10 mouse cellular contexts compared by ENCODE assay signal in genomic region chr2:33318491-33318964, GRCm38 (mm10). TPM values are rescaled to one million over a fixed set of nuclear protein-coding genes. Genes with fewer than 3 reads are reported as not detected.
DNase-seq lines count a peak whose midpoint lies in the region; ATAC-seq and TF ChIP-seq lines count a peak whose summit lies in the region.
"Had no signal": no experiment of that assay in that cellular context is flagged by ENCODE, and none has a peak within 500 bp of the region (broad histone marks: within the 10 kb centered on the region; RNA-seq: fewer than 3 reads in every experiment).

No protein-coding gene starts in this region.

- H3K4me2 ChIP-seq in midbrain, postnatal 0 days (ENCODE audit: low read depth, low read length, poor library complexity, severe bottlenecking) = no peak overlapping the region
- H3K4me2 ChIP-seq in midbrain, embryonic 15.5 days = no peak overlapping the region
- no peak overlapping the region for H3K4me2 ChIP-seq in liver, embryonic 12.5 days
- H3K4me2 ChIP-seq: intestine, embryonic 15.5 days had no signal

- peaks cover 2% of the 10 kb centered on the region; the same call in 1 of the 2 replicates for H3K4me1 ChIP-seq in midbrain, postnatal 0 days (ENCODE audit: insufficient read depth, low read length)
- H3K4me1 ChIP-seq in midbrain, embryonic 15.5 days = peaks cover 11% of the 10 kb centered on the region
- peaks cover 7% of the 10 kb centered on the region; the same call in 1 of the 2 replicates for H3K4me1 ChIP-seq in liver, embryonic 12.5 days

- H3K27ac ChIP-seq in midbrain, postnatal 0 days (ENCODE audit: low read depth, low read length) = no peak overlapping the region
- no peak overlapping the region for H3K27ac ChIP-seq in midbrain, embryonic 15.5 days
- no peak overlapping the region for H3K27ac ChIP-seq in liver, embryonic 12.5 days
- H3K27ac ChIP-seq: intestine, embryonic 15.5 days had no signal

- 77% methylated on average over 8 of the region's 8 CpGs for WGBS in midbrain, postnatal 0 days
- 73% methylated on average over 8 of the region's 8 CpGs for WGBS in midbrain, embryonic 15.5 days
- WGBS in liver, embryonic 12.5 days (ENCODE audit: insufficient replicate concordance) = 68% methylated on average over 8 of the region's 8 CpGs

- no peak for TF ChIP-seq CTCF in midbrain, postnatal 0 days (IDR thresholded peaks at IDR 0.05)

- peak; percentile 51 for DNase-seq in midbrain, postnatal 0 days (ENCODE audit: low spot score)
- DNase-seq in cerebellum, postnatal 14 days = peak; percentile 71 to 80
- peak; percentile 49 to 61 for DNase-seq in layer of hippocampus, postnatal 14 days (ENCODE audit: low spot score in 2 of 2)
- DNase-seq in thymus, adult 18-20 months = no peak
- DNase-seq in urinary bladder, postnatal 25 days (ENCODE audit: low spot score) = no peak
- DNase-seq: retina, postnatal 1 day had no signal

- H3K36me3 ChIP-seq in midbrain, postnatal 0 days (ENCODE audit: insufficient read depth, low read length) = peaks cover 22% of the 10 kb centered on the region
- peaks cover 5% of the 10 kb centered on the region; the same call in 1 of the 2 replicates for H3K36me3 ChIP-seq in midbrain, embryonic 15.5 days (replicated peaks)
- H3K36me3 ChIP-seq in liver, embryonic 12.5 days = no peaks in the 10 kb centered on the region
- H3K36me3 ChIP-seq: intestine, embryonic 15.5 days; limb, embryonic 10.5 days had no signal

- no peaks in the 10 kb centered on the region for H3K9me3 ChIP-seq in midbrain, postnatal 0 days (ENCODE audit: low read length)
- no peaks in the 10 kb centered on the region for H3K9me3 ChIP-seq in midbrain, embryonic 15.5 days
- no peaks in the 10 kb centered on the region for H3K9me3 ChIP-seq in liver, embryonic 12.5 days (replicated peaks)
- H3K9me3 ChIP-seq: intestine, embryonic 15.5 days; limb, embryonic 10.5 days had no signal

- H3K4me3 ChIP-seq in midbrain, postnatal 0 days (ENCODE audit: low read depth, low read length) = no peak overlapping the region
- H3K4me3 ChIP-seq in midbrain, embryonic 15.5 days = no peak overlapping the region
- H3K4me3 ChIP-seq in liver, embryonic 12.5 days = no peak overlapping the region
- H3K4me3 ChIP-seq: intestine, embryonic 15.5 days; limb, embryonic 10.5 days had no signal

- no peak for ATAC-seq in midbrain, postnatal 0 days (ENCODE audit: low FRiP score)
- ATAC-seq in midbrain, embryonic 15.5 days (replicated peaks) = no peak
- no peak for ATAC-seq in liver, embryonic 12.5 days
- ATAC-seq: intestine, embryonic 15.5 days had no signal

- no peaks in the 10 kb centered on the region for H3K27me3 ChIP-seq in midbrain, postnatal 0 days (ENCODE audit: insufficient read depth, low read length)
- no peaks in the 10 kb centered on the region for H3K27me3 ChIP-seq in midbrain, embryonic 15.5 days (replicated peaks)
- H3K27me3 ChIP-seq in liver, embryonic 12.5 days (replicated peaks) = no peaks in the 10 kb centered on the region
- H3K27me3 ChIP-seq: intestine, embryonic 15.5 days had no signal

- H3K9ac ChIP-seq in midbrain, postnatal 0 days (replicated peaks; ENCODE audit: low read length, poor library complexity, severe bottlenecking) = no peak overlapping the region
- no peak overlapping the region for H3K9ac ChIP-seq in midbrain, embryonic 15.5 days
- H3K9ac ChIP-seq in liver, embryonic 12.5 days = no peak overlapping the region
- H3K9ac ChIP-seq: intestine, embryonic 15.5 days had no signal

RNA-seq across cellular contexts. Expression of gene Ralgps1, which starts 52.8 kb away (rescaled TPM):
- 74.6 and 88.7 TPM in 2 replicates for total RNA-seq in midbrain, postnatal 0 days (2014; rRNA removed)
- 26.2 and 26.4 TPM in 2 replicates for polyA plus RNA-seq in midbrain, postnatal 0 days (2015; fragmentation: Nextera tagmentation; extraction: Ambion mirVana)
- 47.6 and 53.1 TPM in 2 replicates for polyA plus RNA-seq in midbrain, embryonic 15.5 days (2015; fragmentation: Nextera tagmentation; extraction: Ambion mirVana)
- 10 to 100 TPM; 63.8 to 64.1 TPM for total RNA-seq in layer of hippocampus, postnatal 14 days (2021)
- 1.1 and 1.4 TPM in 2 replicates for polyA plus RNA-seq in liver, embryonic 12.5 days (2016; fragmentation: Nextera tagmentation; extraction: Ambion mirVana)

Comparison
In these comparisons a context has a peak if more than half of its experiments do, and no peak if none do; other contexts are left out.
1. DNase-seq: peak in midbrain, postnatal 0 days (single experiment), cerebellum, postnatal 14 days (2 of 2) and layer of hippocampus, postnatal 14 days (2 of 2); none in thymus, adult 18-20 months (0 of 2) and urinary bladder, postnatal 25 days (single experiment).
2. RNA of gene Ralgps1, which starts 52.8 kb away (polyA plus RNA-seq): 47.6 to 53.1 TPM in midbrain, embryonic 15.5 days and 26.2 to 26.4 TPM in midbrain, postnatal 0 days; 1.1 to 1.4 TPM in liver, embryonic 12.5 days; every median in the first group is over 10 times any median in the second.